Mouse (Mus musculus) CD4-positive, CD25-positive, alpha-beta regulatory T cell, adult 9 weeks (primary cell): ENCODE data around the gene Slc27a1. TPM values are rescaled to one million over a fixed set of nuclear protein-coding genes. Genes with fewer than 3 reads are reported as not detected.

ENCODE experiments used
- polyA plus RNA-seq: library from polyadenylated mRNA; unstranded; fragments of 100-300 nt; shearing (Covaris generic); gene quantifications from one replicate; pipeline ENCODE4 v1.2.1, GENCODE M21; 2017

The Slc27a1 gene
- polyA plus RNA-seq = 12.4 TPM

GRCm38 (mm10) chr8:71568387-71568937 lies at the start of gene Slc27a1:
TSS of gene Slc27a1 (plus strand) at chr8:71568882.

DNA sequence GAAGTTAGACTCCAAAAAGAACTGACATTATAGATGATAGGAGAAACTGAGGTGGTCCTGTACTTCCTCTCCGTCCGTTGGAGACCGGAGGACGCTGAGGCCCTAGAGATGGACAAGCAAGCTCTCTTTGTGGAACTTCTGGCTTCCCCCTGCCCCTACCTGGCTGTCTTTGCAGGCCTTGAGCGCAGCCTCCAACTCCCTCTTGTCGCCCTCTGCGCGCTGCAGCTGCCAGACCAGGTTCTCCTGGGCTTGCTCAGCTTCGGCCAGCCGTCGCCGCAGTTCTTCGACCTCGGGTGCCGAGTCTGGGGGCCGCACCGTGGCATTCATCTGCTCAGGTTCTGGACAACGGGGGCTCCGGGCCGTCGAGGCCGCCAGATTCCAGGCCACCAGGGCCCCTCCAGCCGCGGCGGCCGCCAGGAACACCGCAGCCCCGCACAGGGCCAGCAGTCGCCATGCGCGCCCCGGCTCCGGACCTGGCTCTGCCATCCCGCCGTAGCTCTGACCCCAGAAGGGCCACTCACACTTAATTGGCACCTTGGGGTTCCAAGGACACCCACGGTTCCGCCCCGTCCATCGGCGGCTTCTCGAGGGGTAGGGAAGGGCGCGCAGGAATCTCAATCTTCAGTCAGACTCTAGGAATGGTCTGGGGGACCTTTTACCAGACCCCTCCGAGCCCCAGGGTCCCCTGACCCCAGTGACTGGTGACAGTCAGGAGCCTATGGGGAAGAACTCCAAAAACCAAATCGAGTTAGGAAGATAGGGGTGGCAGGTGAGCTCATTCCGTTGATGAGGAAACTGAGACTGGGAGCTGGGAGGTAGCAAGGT lies 43.2 kb upstream of the Slc27a1 start, which contains the start of gene Ccdc194:
Gene Ccdc194, minus strand, starts transcription at position 486 of the 825 bp plus-strand sequence.

DNA sequence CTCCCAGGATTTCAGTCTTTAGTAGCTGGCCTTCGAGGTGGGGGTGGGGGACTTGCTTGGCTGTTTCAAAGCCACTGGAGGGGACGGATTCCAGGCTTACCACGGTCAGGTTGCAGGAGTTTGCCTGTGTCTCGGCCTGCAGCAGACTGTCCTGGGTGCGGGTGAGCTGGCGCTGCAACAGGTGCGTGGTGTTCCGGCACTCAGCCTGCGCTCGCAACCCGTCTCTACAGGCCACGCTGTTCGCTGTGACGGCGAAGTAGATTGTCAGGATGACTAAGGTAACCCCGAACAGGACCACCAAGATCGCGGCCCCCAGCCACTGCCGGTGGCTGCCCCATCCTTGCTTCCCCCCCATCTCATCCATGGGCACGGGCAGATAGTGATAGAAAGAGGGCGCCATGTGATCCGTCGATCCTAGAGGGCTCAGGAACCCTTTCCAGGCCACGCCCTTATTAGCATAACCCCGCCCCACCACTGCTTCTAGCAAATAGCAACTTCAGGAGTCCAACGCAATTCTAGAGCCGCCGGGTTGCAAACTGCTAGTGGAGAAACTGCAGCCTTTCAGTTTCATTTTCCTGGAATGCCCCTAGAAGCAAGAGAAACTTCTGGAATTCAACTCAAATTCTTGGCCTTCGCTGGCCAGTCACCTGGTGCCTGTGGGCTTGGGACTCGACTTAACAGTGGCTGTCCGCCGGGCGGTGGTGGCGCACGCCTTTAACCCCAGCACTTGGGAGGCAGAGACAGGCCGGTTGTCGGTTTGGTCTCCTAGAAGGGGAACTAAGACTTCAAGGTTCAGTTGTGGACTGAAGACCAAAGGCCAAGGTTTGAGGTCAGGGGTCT lies 31.4 kb upstream of the Slc27a1 start, which contains the start of gene Bst2:
Gene Bst2, minus strand, starts transcription at position 429 of the 840 bp plus-strand sequence.

DNA sequence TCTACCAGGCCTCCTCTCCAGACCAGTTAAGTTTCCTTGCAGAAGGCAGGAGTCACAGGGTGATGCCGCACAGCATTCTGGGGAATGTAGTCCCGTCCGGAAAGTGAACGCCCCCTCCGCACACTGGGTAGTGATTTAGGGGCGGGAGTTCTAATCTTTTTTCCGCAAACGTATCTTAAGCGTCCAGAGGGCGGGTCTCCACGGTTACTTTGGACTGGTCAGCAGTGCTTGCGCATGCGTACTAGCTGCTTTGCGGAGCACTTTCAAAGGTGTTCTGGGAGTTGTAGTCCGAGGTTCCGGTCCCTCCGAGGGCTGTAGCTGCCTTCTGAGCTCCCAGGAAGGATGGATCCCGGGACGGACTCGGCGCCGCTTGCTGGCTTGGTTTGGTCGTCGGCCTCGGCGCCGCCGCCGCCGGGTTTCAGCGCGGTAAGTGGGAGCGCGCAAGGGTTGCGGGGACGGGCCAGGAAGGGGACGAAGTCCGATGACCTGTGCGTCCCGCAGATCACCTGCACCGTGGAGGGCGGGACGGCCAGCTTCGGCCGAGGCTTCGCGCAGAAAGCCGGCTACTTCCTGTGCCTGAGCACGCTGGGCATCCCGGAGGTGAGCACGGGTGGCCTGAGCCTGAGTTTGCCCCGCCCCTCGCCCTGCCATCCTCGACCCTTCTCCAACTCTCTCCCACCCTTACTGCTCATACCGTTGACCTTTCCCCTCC lies 25.9 kb upstream of the Slc27a1 start, which contains the start of gene Mvb12a:
Gene Mvb12a, plus strand, starts transcription at position 291 of the 712 bp plus-strand sequence.

DNA sequence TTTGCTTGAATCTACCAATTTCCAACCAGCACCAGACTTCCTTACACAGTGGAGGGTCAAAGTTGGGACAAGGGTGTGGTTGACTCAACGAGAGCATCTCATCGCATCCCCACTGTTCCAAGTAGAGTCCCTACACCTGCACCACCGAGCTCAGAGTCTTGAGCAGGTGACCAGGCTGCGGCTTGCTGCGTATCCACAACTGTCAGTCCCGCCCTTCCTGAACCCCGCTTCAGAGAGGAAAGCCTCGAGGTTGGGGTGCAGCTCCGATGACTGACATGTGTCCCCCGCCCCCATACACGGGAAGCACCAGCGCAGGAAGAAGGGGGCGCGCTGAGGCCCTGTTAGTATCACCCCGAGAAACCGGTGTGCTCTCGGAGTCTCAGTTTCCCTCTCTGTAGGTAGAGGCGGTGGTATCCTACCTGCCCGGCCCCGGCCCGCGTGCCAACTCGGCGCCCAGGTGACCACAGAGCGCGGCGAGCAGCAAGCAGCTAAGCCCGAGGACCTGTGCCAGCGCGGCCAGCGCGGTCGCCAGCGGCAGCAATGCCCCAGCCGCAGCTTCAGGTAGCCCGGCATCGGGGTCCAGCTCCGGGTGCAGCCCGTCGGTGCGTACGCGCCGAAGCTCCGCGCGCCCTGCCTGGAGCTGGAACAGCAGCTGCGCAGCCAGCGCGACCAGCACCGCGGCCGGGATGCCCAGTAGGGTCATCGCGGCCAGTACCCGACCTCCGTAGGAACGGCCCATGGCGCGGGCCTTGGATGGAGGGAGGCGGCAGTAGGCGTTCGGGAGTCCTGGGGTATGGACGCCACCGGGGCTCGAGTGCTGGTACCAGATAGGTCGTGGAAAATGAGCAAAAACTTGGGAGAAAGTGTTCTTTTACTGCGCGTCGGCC lies 10.4 kb upstream of the Slc27a1 start, which contains the start of gene Tmem221:
Gene Tmem221, minus strand, starts transcription at position 801 of the 887 bp plus-strand sequence.

DNA sequence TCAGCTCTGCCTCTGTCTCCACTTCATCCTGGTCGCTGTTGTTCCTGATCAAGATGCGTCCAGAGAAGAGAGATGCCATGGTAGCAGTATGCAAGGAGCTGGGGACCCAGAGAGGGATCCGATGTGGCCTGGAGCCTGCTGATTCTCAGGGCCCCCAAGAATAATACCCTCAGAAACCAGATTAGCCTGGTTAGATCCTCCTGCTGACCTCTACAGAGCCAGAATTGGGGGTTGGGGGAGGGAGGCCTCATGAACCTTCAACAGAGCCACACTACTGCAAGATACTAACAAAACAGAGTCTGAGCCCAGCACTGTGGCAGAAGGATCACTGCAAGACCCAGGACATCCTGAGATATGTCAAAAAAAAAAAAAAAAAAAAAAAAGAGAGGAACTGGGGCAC lies 2.2 kb upstream of the Slc27a1 start, which contains the start of gene Nxnl1:
Gene Nxnl1, minus strand, starts transcription at position 101 of the 400 bp plus-strand sequence.

DNA sequence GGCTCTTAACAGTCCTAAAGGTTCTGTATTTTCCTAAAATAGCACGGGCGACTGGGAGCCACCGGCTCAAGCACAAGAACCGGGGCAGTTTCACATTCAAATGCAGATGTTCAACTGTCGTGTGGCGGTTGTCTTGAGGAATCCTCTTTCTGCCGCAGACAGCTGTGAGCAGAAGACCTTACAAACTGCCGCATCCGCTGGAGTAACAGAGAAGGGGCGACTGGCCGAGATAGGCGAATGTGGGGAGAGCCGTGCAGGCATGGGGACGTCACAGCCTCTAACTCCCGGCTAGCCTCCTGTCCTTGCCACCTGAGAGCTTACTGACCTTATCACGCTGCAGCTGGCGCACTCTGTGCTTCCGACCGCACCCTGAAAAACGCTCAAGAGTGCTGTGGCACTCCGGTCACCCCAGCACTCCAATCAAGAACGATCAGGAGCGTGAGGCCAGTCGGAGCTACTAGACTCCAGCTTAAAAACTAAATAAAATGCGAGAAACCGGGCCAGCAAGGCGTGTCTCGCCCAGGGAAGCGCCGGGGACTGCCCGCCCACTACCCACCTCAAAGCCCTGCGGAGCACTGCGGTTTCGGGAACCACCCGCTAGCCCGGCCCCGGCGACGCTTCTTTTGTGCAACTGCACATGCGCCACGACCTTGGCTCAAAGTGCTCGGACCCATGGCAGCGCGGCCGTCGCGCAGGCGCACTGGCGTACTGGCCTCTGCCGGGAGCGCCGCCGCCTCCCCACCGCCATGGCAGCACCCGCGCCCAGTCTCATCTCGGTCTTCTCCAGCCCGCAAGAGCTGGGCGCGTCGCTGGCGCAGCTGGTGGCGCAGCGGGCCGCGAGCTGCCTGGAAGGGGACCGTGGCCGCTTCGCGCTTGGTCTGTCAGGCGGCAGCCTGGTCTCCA lies 23.0 kb downstream of the Slc27a1 start, which contains the start of gene Pgls:
Gene Pgls, plus strand, starts transcription at position 706 of the 903 bp plus-strand sequence.

GRCm38 (mm10) chr8:71597451-71597850 lies 28.8 kb downstream of the Slc27a1 start, which contains the start of gene Fam129c:
TSS of gene Fam129c (plus strand) at chr8:71597648.

DNA sequence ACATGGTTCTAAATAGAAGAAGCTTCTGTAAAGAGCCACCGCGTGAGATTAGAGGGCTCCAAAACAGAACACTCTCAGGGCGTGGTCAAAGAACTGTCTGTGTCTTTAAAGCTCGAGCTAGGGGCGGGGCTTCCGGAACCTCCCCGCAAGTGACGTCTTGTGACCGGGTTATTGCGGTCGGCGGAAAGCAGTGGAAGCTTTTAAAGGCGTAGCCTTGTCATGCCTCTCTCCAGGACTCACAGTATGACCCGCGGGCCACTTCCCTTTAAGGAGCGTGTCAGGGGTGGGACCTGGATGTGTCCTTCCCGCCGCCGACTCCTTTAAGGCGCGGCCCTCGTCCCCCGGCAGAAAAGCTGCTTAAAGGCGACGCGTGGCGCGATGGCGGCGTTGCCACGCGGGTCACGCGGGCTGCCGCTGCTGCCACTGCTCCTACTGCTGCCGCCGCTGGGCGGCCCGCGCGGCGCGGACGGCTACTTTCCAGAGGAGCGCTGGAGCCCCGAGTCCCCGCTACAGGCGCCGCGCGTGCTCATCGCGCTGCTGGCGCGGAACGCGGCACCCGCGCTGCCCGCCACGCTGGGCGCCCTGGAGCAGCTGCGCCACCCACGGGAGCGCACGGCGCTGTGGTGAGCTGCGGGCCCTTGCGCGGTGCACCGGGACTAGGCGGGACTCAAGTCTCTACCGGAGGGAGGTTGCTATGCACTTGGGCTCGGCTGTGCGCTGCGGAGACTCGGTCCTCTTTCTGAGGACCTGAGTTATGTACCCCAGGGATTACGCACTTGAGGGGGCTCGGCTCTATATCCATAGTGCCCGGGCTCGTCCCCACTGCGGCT lies 42.4 kb downstream of the Slc27a1 start, which contains the start of gene Colgalt1:
Gene Colgalt1, plus strand, starts transcription at position 177 of the 830 bp plus-strand sequence.

Other genes with a start within 250 kb of the Slc27a1 start
- 210 TPM for gene Use1, start 202.0 kb upstream of the Slc27a1 start, polyA plus RNA-seq
- gene Ocel1, start 197.6 kb upstream of the Slc27a1 start, polyA plus RNA-seq = 5.3 TPM
- not detected for gene Nr2f6, start 186.9 kb upstream of the Slc27a1 start, polyA plus RNA-seq
- gene Ushbp1, start 173.1 kb upstream of the Slc27a1 start, polyA plus RNA-seq = 0.11 TPM
- gene Babam1, start 172.0 kb upstream of the Slc27a1 start, polyA plus RNA-seq = 126 TPM
- gene Ankle1, start 162.9 kb upstream of the Slc27a1 start, polyA plus RNA-seq = 0.68 TPM
- gene Abhd8, start 105.2 kb upstream of the Slc27a1 start, polyA plus RNA-seq = 73.3 TPM
- 93.2 TPM for gene Mrpl34, start 103.9 kb upstream of the Slc27a1 start, polyA plus RNA-seq
- 64.2 TPM for gene Dda1, start 99.7 kb upstream of the Slc27a1 start, polyA plus RNA-seq
- 0.14 TPM for gene Ano8, start 82.9 kb upstream of the Slc27a1 start, polyA plus RNA-seq
- 3.4 TPM for gene Gtpbp3, start 80.8 kb upstream of the Slc27a1 start, polyA plus RNA-seq
- not detected for gene Plvap, start 57.1 kb upstream of the Slc27a1 start, polyA plus RNA-seq
- not detected for gene Ccdc194, start 43.2 kb upstream of the Slc27a1 start, polyA plus RNA-seq
- gene Bst2, start 31.4 kb upstream of the Slc27a1 start, polyA plus RNA-seq = 173 TPM
- 55.1 TPM for gene Mvb12a, start 26.0 kb upstream of the Slc27a1 start, polyA plus RNA-seq
- gene Tmem221, start 10.0 kb upstream of the Slc27a1 start, polyA plus RNA-seq = 0.40 TPM
- 0.12 TPM for gene Nxnl1, start 2.3 kb upstream of the Slc27a1 start, polyA plus RNA-seq
- 21.4 TPM for gene Pgls, start 23.3 kb downstream of the Slc27a1 start, polyA plus RNA-seq
- 2.2 TPM for gene Fam129c, start 28.8 kb downstream of the Slc27a1 start, polyA plus RNA-seq
- gene Colgalt1, start 42.1 kb downstream of the Slc27a1 start, polyA plus RNA-seq = 4.4 TPM
- gene Unc13a, start 102.9 kb downstream of the Slc27a1 start, polyA plus RNA-seq = 0.86 TPM
- 86.8 TPM for gene Jak3, start 107.4 kb downstream of the Slc27a1 start, polyA plus RNA-seq
- 15.2 TPM for gene Insl3, start 120.3 kb downstream of the Slc27a1 start, polyA plus RNA-seq
- 5.7 TPM for gene B3gnt3, start 132.9 kb downstream of the Slc27a1 start, polyA plus RNA-seq
- gene Fcho1, start 156.8 kb downstream of the Slc27a1 start, polyA plus RNA-seq = 256 TPM